ENCODE assay signal across 14 mouse cellular contexts in the genomic region with DNA sequence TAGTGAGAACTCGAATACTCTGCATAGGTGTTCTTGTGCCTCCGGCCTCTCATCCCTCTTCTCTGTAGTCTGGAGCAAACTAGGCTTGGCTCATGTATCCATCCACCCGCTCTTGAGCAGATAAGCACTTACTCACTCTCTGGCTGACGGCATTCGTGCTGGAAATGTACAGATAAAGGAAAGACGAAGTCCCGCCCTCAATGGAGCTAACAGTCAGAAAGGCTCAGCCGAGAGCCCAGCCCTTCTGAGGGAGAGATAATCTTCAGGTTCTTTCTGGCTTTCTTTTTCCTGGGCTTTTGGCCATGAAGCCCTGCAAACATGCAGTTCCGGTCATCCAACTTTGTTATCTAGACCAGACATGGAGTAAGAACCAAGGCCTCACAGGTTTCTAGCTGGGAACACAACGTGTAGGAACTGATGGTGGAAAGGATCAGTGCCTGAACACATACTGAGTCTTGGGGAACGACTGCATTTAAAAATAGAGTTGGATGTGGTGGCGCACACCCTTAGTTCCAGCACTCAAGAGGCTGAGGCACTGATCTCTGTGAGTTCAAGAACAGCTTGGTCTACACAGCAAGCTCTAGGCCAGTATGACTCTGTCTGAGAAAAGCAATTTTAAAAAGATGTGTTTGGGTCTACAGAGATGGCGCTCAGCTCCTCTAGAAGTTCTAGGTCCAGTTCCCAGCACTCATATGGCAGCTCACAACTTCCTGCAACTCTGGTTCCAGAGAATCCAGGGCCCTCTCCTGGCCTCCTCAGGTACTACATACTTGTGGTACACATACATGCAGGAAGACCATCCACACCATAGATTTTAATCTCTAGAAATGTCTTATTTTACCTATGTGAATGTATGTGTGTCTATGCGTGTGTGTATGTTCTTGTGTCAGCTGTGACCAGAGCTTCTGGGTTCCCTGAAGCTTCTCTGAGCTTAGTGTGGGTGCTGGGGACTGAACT. TPM values are rescaled to one million over a fixed set of nuclear protein-coding genes. Genes with fewer than 3 reads are reported as not detected.
DNase-seq lines count a peak whose midpoint lies in the region; ATAC-seq and TF ChIP-seq lines count a peak whose summit lies in the region.
"Had no signal": no experiment of that assay in that cellular context is flagged by ENCODE, and none has a peak within 500 bp of the region (broad histone marks: within the 10 kb centered on the region; RNA-seq: fewer than 3 reads in every experiment).

No protein-coding gene starts in this region.

- no peaks in the 10 kb centered on the region for H3K27me3 ChIP-seq in liver, embryonic 13.5 days
- H3K27me3 ChIP-seq in stomach, postnatal 0 days (ENCODE audit: control insufficient read depth, insufficient read depth, low read length), result no peaks in the 10 kb centered on the region
- H3K27me3 ChIP-seq in forebrain, embryonic 15.5 days, result no peaks in the 10 kb centered on the region

- H3K9ac ChIP-seq in liver, embryonic 13.5 days, result peak overlapping the region; percentile 70
- no peak overlapping the region for H3K9ac ChIP-seq in stomach, postnatal 0 days (ENCODE audit: low read length)
- no peak overlapping the region for H3K9ac ChIP-seq in forebrain, embryonic 15.5 days (replicated peaks)

- H3K4me3 ChIP-seq in liver, embryonic 13.5 days (replicated peaks), result peak overlapping the region; percentile 32
- H3K4me3 ChIP-seq in stomach, postnatal 0 days (ENCODE audit: low read depth, low read length), result no peak overlapping the region
- H3K4me3 ChIP-seq in forebrain, embryonic 15.5 days, result no peak overlapping the region
- H3K4me3 ChIP-seq: midbrain, embryonic 10.5 days had no signal

- peak overlapping the region; percentile 64 for H3K4me2 ChIP-seq in liver, embryonic 13.5 days
- H3K4me2 ChIP-seq in stomach, postnatal 0 days (replicated peaks; ENCODE audit: low read depth), result no peak overlapping the region
- no peak overlapping the region for H3K4me2 ChIP-seq in forebrain, embryonic 15.5 days (replicated peaks)

- H3K27ac ChIP-seq in liver, embryonic 13.5 days, result peak overlapping the region; percentile 99
- H3K27ac ChIP-seq in stomach, postnatal 0 days (replicated peaks), result no peak overlapping the region
- no peak overlapping the region for H3K27ac ChIP-seq in forebrain, embryonic 15.5 days (replicated peaks)
- H3K27ac ChIP-seq: hindbrain, postnatal 0 days; midbrain, embryonic 10.5 days had no signal

- no peaks in the 10 kb centered on the region for H3K9me3 ChIP-seq in liver, embryonic 13.5 days (replicated peaks)
- no peaks in the 10 kb centered on the region for H3K9me3 ChIP-seq in stomach, postnatal 0 days (ENCODE audit: control insufficient read depth, low read length)
- no peaks in the 10 kb centered on the region for H3K9me3 ChIP-seq in forebrain, embryonic 15.5 days
- H3K9me3 ChIP-seq: midbrain, embryonic 10.5 days had no signal

- WGBS in liver, embryonic 13.5 days (ENCODE audit: insufficient replicate concordance), result 30% methylated on average over 14 of the region's 14 CpGs
- WGBS in stomach, postnatal 0 days, result 69% methylated on average over 14 of the region's 14 CpGs
- 93% methylated on average over 14 of the region's 14 CpGs for WGBS in forebrain, embryonic 15.5 days

- peak; percentile 98 for ATAC-seq in liver, embryonic 13.5 days (ENCODE audit: low read depth)
- peak; percentile 83 for ATAC-seq in stomach, postnatal 0 days (ENCODE audit: low FRiP score, low TSS enrichment)
- no peak for ATAC-seq in forebrain, embryonic 15.5 days (replicated peaks)
- ATAC-seq: hindbrain, postnatal 0 days had no signal

- no peak; the same call in 1 of the 2 replicates for TF ChIP-seq CTCF in stomach, postnatal 0 days (IDR thresholded peaks at IDR 0.05; ENCODE audit: low read depth)

- peaks cover 76% of the 10 kb centered on the region for H3K36me3 ChIP-seq in liver, embryonic 13.5 days
- peaks cover 5% of the 10 kb centered on the region; the same call in 1 of the 2 replicates for H3K36me3 ChIP-seq in stomach, postnatal 0 days (ENCODE audit: control insufficient read depth, insufficient read depth, low read length)
- peaks cover 56% of the 10 kb centered on the region for H3K36me3 ChIP-seq in forebrain, embryonic 15.5 days

- peak; percentile 64 for DNase-seq in spleen, adult 12 weeks (ENCODE audit: low spot score)
- DNase-seq in spleen, adult 18-20 months, result no peak
- DNase-seq in c-Kit-positive CD71-positive TER-119-positive erythroid progenitor cells, embryonic 14.5 days (ENCODE audit: low spot score), result peak; percentile 94
- peak; percentile 88 for DNase-seq in liver, embryonic 13.5 days
- DNase-seq in stomach, postnatal 0 days (ENCODE audit: low spot score), result peak; percentile 69
- DNase-seq in cerebellum, adult 9-11 months, result no peak
- no peak for DNase-seq in adrenal gland, adult 2 months

- H3K4me1 ChIP-seq in liver, embryonic 13.5 days (replicated peaks), result peaks cover 40% of the 10 kb centered on the region
- H3K4me1 ChIP-seq in stomach, postnatal 0 days (replicated peaks; ENCODE audit: control insufficient read depth, insufficient read depth), result no peaks in the 10 kb centered on the region
- no peaks in the 10 kb centered on the region for H3K4me1 ChIP-seq in forebrain, embryonic 15.5 days
- H3K4me1 ChIP-seq: midbrain, embryonic 10.5 days had no signal

- TF ChIP-seq EP300 in stomach, postnatal 0 days (optimal IDR thresholded peaks at IDR 0.05), result no peak

RNA-seq across cellular contexts. Expression of a gene that starts 11.6 kb away (rescaled TPM):
- 533 and 680 TPM in 2 replicates for polyA plus RNA-seq in liver, embryonic 13.5 days (2015; fragmentation: Nextera tagmentation; extraction: Ambion mirVana)
- polyA plus RNA-seq in stomach, postnatal 0 days (2015; fragmentation: Nextera tagmentation; extraction: Ambion mirVana), result 767 and 830 TPM in 2 replicates
- 100 to 1,000 TPM; 501 to 605 TPM for total RNA-seq in adrenal gland, adult 2 months (2021)
- polyA plus RNA-seq in adrenal gland, adult 2 months (2012; rRNA removed), result 869 and 995 TPM in 2 replicates
- 384 and 395 TPM in 2 replicates for polyA plus RNA-seq in forebrain, embryonic 15.5 days (2015; fragmentation: Nextera tagmentation; extraction: Ambion mirVana)

RNA-seq across cellular contexts. Expression of a gene that starts 16.4 kb away (rescaled TPM):
- polyA plus RNA-seq in liver, embryonic 13.5 days (2015; fragmentation: Nextera tagmentation; extraction: Ambion mirVana), result 30.6 and 31.1 TPM in 2 replicates
- 23.5 and 24.6 TPM in 2 replicates for polyA plus RNA-seq in stomach, postnatal 0 days (2015; fragmentation: Nextera tagmentation; extraction: Ambion mirVana)
- 10 to 100 TPM; 25.0 to 28.3 TPM for total RNA-seq in adrenal gland, adult 2 months (2021)
- polyA plus RNA-seq in adrenal gland, adult 2 months (2012; rRNA removed), result 27.1 and 32.6 TPM in 2 replicates
- polyA plus RNA-seq in forebrain, embryonic 15.5 days (2015; fragmentation: Nextera tagmentation; extraction: Ambion mirVana), result 25.5 and 30.8 TPM in 2 replicates

RNA-seq across cellular contexts. Expression of a gene that starts 28.3 kb away (rescaled TPM):
- polyA plus RNA-seq in liver, embryonic 13.5 days (2015; fragmentation: Nextera tagmentation; extraction: Ambion mirVana), result 75.0 and 86.9 TPM in 2 replicates
- 40.9 and 41.3 TPM in 2 replicates for polyA plus RNA-seq in stomach, postnatal 0 days (2015; fragmentation: Nextera tagmentation; extraction: Ambion mirVana)
- total RNA-seq in adrenal gland, adult 2 months (2021), result 10 to 100 TPM; 47.7 to 64.7 TPM
- 7.6 and 9.1 TPM in 2 replicates for polyA plus RNA-seq in adrenal gland, adult 2 months (2012; rRNA removed)
- 122 and 134 TPM in 2 replicates for polyA plus RNA-seq in forebrain, embryonic 15.5 days (2015; fragmentation: Nextera tagmentation; extraction: Ambion mirVana)

RNA-seq across cellular contexts. Expression of a gene that starts 42.8 kb away (rescaled TPM):
- polyA plus RNA-seq in liver, embryonic 13.5 days (2015; fragmentation: Nextera tagmentation; extraction: Ambion mirVana), result 57.7 and 61.5 TPM in 2 replicates
- 54.2 and 56.3 TPM in 2 replicates for polyA plus RNA-seq in stomach, postnatal 0 days (2015; fragmentation: Nextera tagmentation; extraction: Ambion mirVana)
- total RNA-seq in adrenal gland, adult 2 months (2021), result 10 to 100 TPM; 58.1 to 70.1 TPM
- polyA plus RNA-seq in adrenal gland, adult 2 months (2012; rRNA removed), result 29.3 and 30.9 TPM in 2 replicates
- polyA plus RNA-seq in forebrain, embryonic 15.5 days (2015; fragmentation: Nextera tagmentation; extraction: Ambion mirVana), result 111 and 113 TPM in 2 replicates

RNA-seq across cellular contexts. Expression of a gene that starts 49.5 kb away (rescaled TPM):
- polyA plus RNA-seq in liver, embryonic 13.5 days (2015; fragmentation: Nextera tagmentation; extraction: Ambion mirVana), result 0.08 TPM in 1 of 2 replicates, not detected in the other
- polyA plus RNA-seq in stomach, postnatal 0 days (2015; fragmentation: Nextera tagmentation; extraction: Ambion mirVana), result not detected in 2 replicates
- total RNA-seq in adrenal gland, adult 2 months (2021), result not detected
- polyA plus RNA-seq in adrenal gland, adult 2 months (2012; rRNA removed), result not detected in 2 replicates
- polyA plus RNA-seq in forebrain, embryonic 15.5 days (2015; fragmentation: Nextera tagmentation; extraction: Ambion mirVana), result not detected in 2 replicates
- polyA plus RNA-seq: large intestine, adult 2 months; limb, embryonic 11.5 days; midbrain, embryonic 10.5 days; neural tube, embryonic 14.5 days; spleen, adult 2 months had no signal

Comparison
In these comparisons a context has a peak if more than half of its experiments do, and no peak if none do; other contexts are left out.
1. DNase-seq: peak in spleen, adult 12 weeks (single experiment), c-Kit-positive CD71-positive TER-119-positive erythroid progenitor cells, embryonic 14.5 days (single experiment), liver, embryonic 13.5 days (single experiment) and stomach, postnatal 0 days (single experiment); none in spleen, adult 18-20 months (0 of 2), cerebellum, adult 9-11 months (single experiment) and adrenal gland, adult 2 months (single experiment).